Mouse (Mus musculus) ES-Bruce4 (cell line): ENCODE measurements around the gene Dnajb3.

ENCODE experiments used
- CTCF ChIP-seq: IDR thresholded peaks from one replicate; pipeline ENCODE4 v1.8.1; 2011; ENCODE audit warnings: low read depth, low read length
- POLR2A ChIP-seq: IDR thresholded peaks from one replicate; pipeline ENCODE4 v1.8.1; 2011; ENCODE audit warnings: low read length; ENCODE audit not compliant: insufficient read depth

GRCm38 (mm10) chr1:88222216-88222615 lies 16.6 kb upstream of the Dnajb3 start:
- TF ChIP-seq POLR2A, result no peak
- TF ChIP-seq CTCF, result no peak
